Mouse (Mus musculus): ENCODE data around the gene Nom1. TPM values are rescaled to one million over a fixed set of nuclear protein-coding genes. Genes with fewer than 3 reads are reported as not detected.

Gene Nom1
- total and polyA plus RNA-seq, 3 experiments, result 41.4 to 67.3 TPM; not detected in 1

- no peak for DNase-seq (ENCODE audit: low read depth, low spot score)
- TF ChIP-seq CTCF (IDR thresholded peaks at IDR 0.05 in 2 of 3, conservative IDR thresholded peaks at IDR 0.05 in 1 of 3; ENCODE audit: control insufficient read depth in 1 of 3, insufficient read depth in 1 of 3, low read depth in 2 of 3, low read length in 3 of 3, poor library complexity in 1 of 3, severe bottlenecking in 1 of 3), result no peak
- no peak for TF ChIP-seq KAT2A (conservative IDR thresholded peaks at IDR 0.05; ENCODE audit: low read depth, low read length)
- no peak for TF ChIP-seq UBTF (IDR thresholded peaks at IDR 0.05; ENCODE audit: borderline replicate concordance, insufficient read depth, low read depth, low read length)
- TF ChIP-seq TAL1 (IDR thresholded peaks at IDR 0.05; ENCODE audit: low read length), result no peak
- no peak for TF ChIP-seq ZKSCAN1 (IDR thresholded peaks at IDR 0.05; ENCODE audit: low read depth, low read length)
- no peak for TF ChIP-seq EP300 (IDR thresholded peaks at IDR 0.05; ENCODE audit: low read depth in 1 of 2, low read length in 2 of 2)
- no peak for TF ChIP-seq GATA1 (IDR thresholded peaks at IDR 0.05; ENCODE audit: low read depth, low read length)
- no peak for TF ChIP-seq TCF12 (IDR thresholded peaks at IDR 0.05; ENCODE audit: low read depth, low read length)
- TF ChIP-seq ETS1 (IDR thresholded peaks at IDR 0.05; ENCODE audit: low read depth, low read length), result no peak
- no peak for TF ChIP-seq ZC3H11A (IDR thresholded peaks at IDR 0.05; ENCODE audit: low read depth, low read length)
- no peak for TF ChIP-seq MAZ (IDR thresholded peaks at IDR 0.05; ENCODE audit: low read depth, low read length)
- TF ChIP-seq CHD2 (IDR thresholded peaks at IDR 0.05; ENCODE audit: low read length), result no peak
- TF ChIP-seq BHLHE40 (IDR thresholded peaks at IDR 0.05; ENCODE audit: borderline replicate concordance, low read depth, low read length), result no peak
- TF ChIP-seq E2F4 (IDR thresholded peaks at IDR 0.05; ENCODE audit: borderline replicate concordance, low read depth, low read length), result no peak
- TF ChIP-seq ZMIZ1 (IDR thresholded peaks at IDR 0.05; ENCODE audit: low read depth, low read length), result no peak
- no peak for TF ChIP-seq ELF1 (IDR thresholded peaks at IDR 0.05; ENCODE audit: low read depth, low read length)
- TF ChIP-seq TBP (IDR thresholded peaks at IDR 0.05; ENCODE audit: low read depth, low read length), result no peak
- TF ChIP-seq SIN3A (IDR thresholded peaks at IDR 0.05; ENCODE audit: low read length), result no peak
- no peaks in the 10 kb centered on the region for H3K4me1 ChIP-seq (ENCODE audit: control insufficient read depth in 1 of 2, insufficient read depth in 2 of 2, low read length in 2 of 2)
- H3K27me3 ChIP-seq (ENCODE audit: control insufficient read depth in 1 of 2, insufficient read depth in 2 of 2, low read length in 2 of 2), result peaks cover 8 to 23% of the 10 kb centered on the region in 2 experiments
- no peak overlapping the region for H3K27ac ChIP-seq (ENCODE audit: control insufficient read depth, low read depth, low read length)
- H3K4me3 ChIP-seq (ENCODE audit: control insufficient read depth in 1 of 2, insufficient read depth in 1 of 2, low read depth in 2 of 2, low read length in 2 of 2), result no peak overlapping the region
- H3K9me3 ChIP-seq (replicated peaks; ENCODE audit: insufficient read depth, low read length), result no peaks in the 10 kb centered on the region
- H3K9ac ChIP-seq (ENCODE audit: control insufficient read depth, low read depth, low read length, poor library complexity, severe bottlenecking), result no peak overlapping the region
- H3K36me3 ChIP-seq (ENCODE audit: control insufficient read depth in 1 of 2, insufficient read depth in 2 of 2, low read length in 2 of 2), result no peaks in the 10 kb centered on the region
- no peaks in the 10 kb centered on the region for H3K79me2 ChIP-seq (ENCODE audit: control insufficient read depth, insufficient read depth, low read length, poor library complexity)
Observed at GRCm38 (mm10) chr5:29487321-29487720, 52.9 kb downstream of the Nom1 start.

- Histone ChIP-seq H3K9me3 (replicated peaks; ENCODE audit: insufficient read depth, low read length) (no peaks in the 10 kb centered on the region), H3K27me3 (ENCODE audit: control insufficient read depth in 1 of 2, insufficient read depth in 2 of 2, low read length in 2 of 2) (peaks cover 0 to 7% of the 10 kb centered on the region in 2 experiments; a peak in 2 of 4 replicates), H3K4me1 (ENCODE audit: control insufficient read depth in 1 of 2, insufficient read depth in 2 of 2, low read length in 2 of 2) (no peaks in the 10 kb centered on the region), H3K4me3 (ENCODE audit: control insufficient read depth in 1 of 2, insufficient read depth in 1 of 2, low read depth in 2 of 2, low read length in 2 of 2) (no peak overlapping the region), H3K79me2 (ENCODE audit: control insufficient read depth, insufficient read depth, low read length, poor library complexity) (no peaks in the 10 kb centered on the region), H3K27ac (ENCODE audit: control insufficient read depth, low read depth, low read length) (no peak overlapping the region), H3K36me3 (ENCODE audit: control insufficient read depth in 1 of 2, insufficient read depth in 2 of 2, low read length in 2 of 2) (no peaks in the 10 kb centered on the region), H3K9ac (ENCODE audit: control insufficient read depth, low read depth, low read length, poor library complexity, severe bottlenecking) (no peak overlapping the region)
- TF ChIP-seq RCOR1 (IDR thresholded peaks at IDR 0.05; ENCODE audit: low read depth, low read length), result no peak
- no peak for TF ChIP-seq CTCF (IDR thresholded peaks at IDR 0.05 in 2 of 3, conservative IDR thresholded peaks at IDR 0.05 in 1 of 3; ENCODE audit: control insufficient read depth in 1 of 3, insufficient read depth in 1 of 3, low read depth in 2 of 3, low read length in 3 of 3, poor library complexity in 1 of 3, severe bottlenecking in 1 of 3)
- TF ChIP-seq ETS1 (IDR thresholded peaks at IDR 0.05; ENCODE audit: low read depth, low read length), result no peak
- no peak for TF ChIP-seq BHLHE40 (IDR thresholded peaks at IDR 0.05; ENCODE audit: borderline replicate concordance, low read depth, low read length)
- TF ChIP-seq CHD2 (IDR thresholded peaks at IDR 0.05; ENCODE audit: low read length), result no peak
- TF ChIP-seq RAD21 (IDR thresholded peaks at IDR 0.05; ENCODE audit: low read depth, low read length), result no peak
- no peak for TF ChIP-seq POLR2AphosphoS2 (IDR thresholded peaks at IDR 0.05; ENCODE audit: low read length)
- no peak for TF ChIP-seq EP300 (IDR thresholded peaks at IDR 0.05; ENCODE audit: low read depth in 1 of 2, low read length in 2 of 2)
- no peak for TF ChIP-seq SIN3A (IDR thresholded peaks at IDR 0.05; ENCODE audit: low read length)
- TF ChIP-seq ZMIZ1 (IDR thresholded peaks at IDR 0.05; ENCODE audit: low read depth, low read length), result no peak
- no peak for TF ChIP-seq GATA1 (IDR thresholded peaks at IDR 0.05; ENCODE audit: low read depth, low read length)
- DNase-seq (ENCODE audit: low read depth, low spot score), result no peak
Observed at GRCm38 (mm10) chr5:29507013-29507412, 72.5 kb downstream of the Nom1 start.
